Mouse (Mus musculus) cerebellum, adult 2 months (tissue): ENCODE data around the gene Palld. TPM values are rescaled to one million over a fixed set of nuclear protein-coding genes. Genes with fewer than 3 reads are reported as not detected.

Experiments
- DNase-seq, 2 experiments: peaks; one replicate each; pipeline ENCODE4 v3.0.0; 2021
- H3K27ac ChIP-seq: fragments of 200-500 bp; 2 replicates; pipeline ENCODE4 v1.5.1; 2012; ENCODE audit warnings: low read length, control low read depth, inconsistent platforms; ENCODE audit not compliant: insufficient read depth
- H3K27me3 ChIP-seq: fragments of 200-500 bp; 2 replicates; pipeline ENCODE4 v1.6.1; 2012; ENCODE audit warnings: inconsistent platforms, mild to moderate bottlenecking, low read length, moderate library complexity; ENCODE audit not compliant: control insufficient read depth, insufficient read depth
- H3K4me1 ChIP-seq: fragments of 200-500 bp; 2 replicates; pipeline ENCODE4 v1.6.1; 2011; ENCODE audit warnings: low read length; ENCODE audit not compliant: control insufficient read depth, insufficient read depth
- H3K4me3 ChIP-seq: fragments of 200-500 bp; replicated peaks from 2 replicates; pipeline ENCODE3; 2011; ENCODE audit warnings: mild to moderate bottlenecking, low read depth, low read length, control low read depth; ENCODE audit not compliant: insufficient read depth
- CTCF ChIP-seq: fragments of 200-500 bp; IDR thresholded peaks from 2 replicates; pipeline ENCODE4 v1.5.1; 2011; ENCODE audit warnings: low read depth, mild to moderate bottlenecking, control low read depth, low read length, moderate library complexity, borderline replicate concordance; ENCODE audit not compliant: insufficient read depth
- POLR2A ChIP-seq: fragments of 200-500 bp; IDR thresholded peaks from 2 replicates; pipeline ENCODE4 v1.6.1; 2011; ENCODE audit warnings: low read length, control low read depth, borderline replicate concordance; ENCODE audit not compliant: insufficient read depth
- WGBS: fragments of 180-500 bp; shearing (Covaris S2); methylation state at CpG from one replicate; pipeline ENCODE4 v1.1.7; 2018; 5-methylcytosine and 5-hydroxymethylcytosine counted together
- polyA plus RNA-seq: library from polyadenylated mRNA; depleted of rRNA; stranded (reverse); fragments of >200 nt; gene quantifications from 2 replicates; pipeline ENCODE4 v1.2.3, GENCODE M21; 2012

Gene Palld
- polyA plus RNA-seq, 1 experiment, result 5.5 TPM

DNA sequence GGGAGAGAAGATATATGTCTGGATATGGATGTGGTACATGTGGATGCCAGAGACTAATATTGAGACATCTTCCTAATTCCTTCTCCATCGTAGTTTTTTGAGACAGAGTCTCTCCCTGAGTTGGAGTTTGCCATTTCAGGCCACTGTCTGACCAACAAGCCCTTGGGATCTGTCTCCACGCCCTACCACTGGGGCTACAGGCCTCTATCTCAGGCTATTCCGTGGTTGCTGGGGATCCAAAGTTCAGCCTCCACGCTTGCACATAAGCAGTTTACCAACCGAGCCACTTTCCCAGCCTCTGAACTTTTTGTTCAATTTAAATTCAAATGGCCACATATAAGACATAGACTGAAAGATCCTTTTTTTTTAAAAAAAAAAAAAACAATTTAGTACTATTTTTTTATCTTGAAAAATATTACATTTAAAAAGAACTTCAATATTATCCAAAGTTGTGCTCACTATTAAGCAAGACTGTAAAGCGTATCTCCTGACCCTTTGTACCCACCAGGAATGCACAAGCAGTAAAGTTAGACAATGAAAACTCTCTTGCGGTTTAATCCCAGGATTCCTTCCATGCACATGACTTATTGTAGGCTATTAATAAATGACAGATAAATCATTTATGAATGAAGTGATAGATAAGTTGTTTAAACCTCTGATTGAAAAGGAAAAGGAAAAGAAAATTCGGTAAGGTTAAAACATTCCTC, 276.1 kb downstream of the Palld start:
- H3K27me3 ChIP-seq, result no peaks in the 10 kb centered on the region
- no peak for DNase-seq
- no peak overlapping the region for H3K4me3 ChIP-seq
- no peak overlapping the region for H3K27ac ChIP-seq
- WGBS, result 94% methylated on average over 8 of the region's 8 CpGs
- no peaks in the 10 kb centered on the region for H3K4me1 ChIP-seq
- TF ChIP-seq POLR2A, result no peak
- TF ChIP-seq CTCF, result no peak

GRCm38 (mm10) chr8:61625656-61626210, 276.8 kb downstream of the Palld start:
- H3K27ac ChIP-seq, result no peak overlapping the region
- 86% methylated on average over 8 of the region's 8 CpGs for WGBS
- DNase-seq, result no peak
- TF ChIP-seq CTCF (no peak), POLR2A (no peak)
- no peak overlapping the region for H3K4me3 ChIP-seq
- H3K27me3 ChIP-seq, result no peaks in the 10 kb centered on the region
- H3K4me1 ChIP-seq, result no peaks in the 10 kb centered on the region

DNA sequence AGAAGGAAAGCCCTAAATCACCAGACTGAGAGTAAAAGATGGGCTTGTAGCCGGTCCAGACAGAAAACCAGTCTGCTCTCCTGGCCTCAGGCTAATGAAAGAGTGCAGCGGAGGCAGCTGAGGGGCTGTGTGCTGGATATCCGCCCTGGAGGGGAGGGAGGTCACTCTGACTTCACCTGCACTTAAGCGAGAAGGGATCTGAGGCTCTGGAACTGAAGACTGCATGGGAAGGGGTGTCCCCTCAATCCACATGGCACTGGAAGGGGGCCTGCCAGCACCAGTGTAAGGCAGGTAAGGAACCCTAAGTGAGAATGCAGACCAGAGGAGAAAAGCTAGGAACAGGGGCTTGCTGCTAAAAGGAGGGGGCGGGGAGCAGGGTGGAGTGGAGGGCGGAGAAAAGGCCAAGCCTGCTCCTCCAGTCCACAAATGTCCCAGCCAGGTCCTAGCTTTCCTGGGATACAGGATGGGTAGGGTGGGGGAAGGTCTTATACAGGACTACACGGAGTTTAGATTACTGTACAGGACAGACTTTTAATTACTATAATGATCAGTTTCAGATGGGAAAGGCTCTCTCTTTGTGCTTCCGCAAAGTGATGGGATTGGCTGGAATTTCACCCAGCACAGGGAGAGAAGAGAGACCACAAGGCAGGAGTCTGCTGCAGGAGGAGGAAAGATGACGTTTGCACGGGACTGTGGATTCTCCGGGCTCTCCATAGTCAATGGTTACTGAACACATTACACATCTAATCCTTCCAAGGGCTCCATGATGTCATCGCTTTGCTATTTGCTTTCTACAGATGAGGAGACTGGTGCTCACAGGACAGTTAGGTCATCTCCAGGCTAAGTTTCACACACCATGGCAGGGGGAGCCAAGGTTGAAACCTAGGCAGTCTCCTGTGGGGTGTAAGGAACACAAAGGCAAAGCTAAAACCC, 278.7 kb downstream of the Palld start:
- no peak for TF ChIP-seq POLR2A
- TF ChIP-seq CTCF, result no peak
- H3K27ac ChIP-seq, result no peak overlapping the region
- no peak for DNase-seq
- H3K4me1 ChIP-seq, result no peaks in the 10 kb centered on the region
- H3K27me3 ChIP-seq, result no peaks in the 10 kb centered on the region
- 56% methylated on average over 12 of the region's 12 CpGs for WGBS
- no peak overlapping the region for H3K4me3 ChIP-seq

- no peak for TF ChIP-seq CTCF
- TF ChIP-seq POLR2A, result no peak
- H3K4me1 ChIP-seq, result no peaks in the 10 kb centered on the region
- 84% methylated on average over 3 of the region's 3 CpGs for whole genome bisulfite sequencing
- H3K4me3 ChIP-seq, result no peak overlapping the region
- no peak for DNase-seq
- no peak overlapping the region for H3K27ac ChIP-seq
- H3K27me3 ChIP-seq, result no peaks in the 10 kb centered on the region
Observed at GRCm38 (mm10) chr8:61621300-61621699, 281.2 kb downstream of the Palld start.

- no peaks in the 10 kb centered on the region for H3K4me1 ChIP-seq
- 85% methylated on average over 2 of the region's 2 CpGs for WGBS
- H3K27ac ChIP-seq, result no peak overlapping the region
- TF ChIP-seq CTCF (no peak), POLR2A (no peak)
- no peak for DNase-seq
- no peak overlapping the region for H3K4me3 ChIP-seq
- no peaks in the 10 kb centered on the region for H3K27me3 ChIP-seq
Observed at GRCm38 (mm10) chr8:61617651-61618050, 284.8 kb downstream of the Palld start.

DNA sequence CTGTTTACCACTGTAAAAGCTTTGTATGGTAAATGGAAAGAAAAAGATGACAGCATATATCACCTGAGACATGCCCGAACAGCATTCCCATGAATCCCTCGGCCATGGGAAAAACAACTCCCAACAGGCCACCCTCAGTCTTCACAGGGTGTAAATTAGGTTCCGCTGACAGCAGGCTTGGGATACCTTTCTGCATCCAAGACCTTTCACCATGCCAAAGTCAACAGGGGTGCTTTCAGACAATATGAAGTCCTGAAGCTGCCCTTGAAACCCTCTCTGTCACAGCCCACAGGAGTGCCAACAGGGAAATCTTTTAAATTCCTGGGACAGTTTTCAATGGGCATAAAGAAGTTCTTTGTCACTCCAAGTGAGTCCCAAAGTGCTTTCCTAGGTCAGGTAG, 285.4 kb downstream of the Palld start:
- no peak for DNase-seq
- TF ChIP-seq CTCF (no peak), POLR2A (no peak)
- no peak overlapping the region for H3K4me3 ChIP-seq
- 73% methylated on average over 3 of the region's 3 CpGs for WGBS
- H3K27me3 ChIP-seq, result no peaks in the 10 kb centered on the region
- no peaks in the 10 kb centered on the region for H3K4me1 ChIP-seq
- no peak overlapping the region for H3K27ac ChIP-seq

GRCm38 (mm10) chr8:61615711-61616697, 286.5 kb downstream of the Palld start:
- no peak overlapping the region for H3K27ac ChIP-seq
- H3K4me1 ChIP-seq, result no peaks in the 10 kb centered on the region
- DNase-seq, result no peak
- H3K27me3 ChIP-seq, result no peaks in the 10 kb centered on the region
- TF ChIP-seq CTCF (no peak), POLR2A (no peak)
- 76% methylated on average over 9 of the region's 9 CpGs for WGBS
- no peak overlapping the region for H3K4me3 ChIP-seq
